Mouse (Mus musculus): ENCODE results near the gene Ikzf5.
A peak's percentile ranks its signal among the peaks of the same experiment; 100 is the strongest.
"Not testable (repeated sequence)": the region's sequence is repeated elsewhere in the genome, so short reads cannot be mapped to it uniquely, and the experiment has no call there.

Ikzf5 gene

GRCm38 (mm10) chr7:131410416-131411058 is at the start of gene Ikzf5, which contains the start of gene Acadsb:
TSS of gene Ikzf5 (minus strand) at chr7:131410521.
TSS of gene Acadsb (plus strand) at chr7:131410601.
- Histone ChIP-seq H3K27me3 (ENCODE audit: control insufficient read depth, insufficient read depth, low read length, poor library complexity, severe bottlenecking) (no peaks in the 10 kb centered on the region), H3K36me3 (ENCODE audit: control insufficient read depth, insufficient read depth, low read length, poor library complexity, severe bottlenecking) (no peaks in the 10 kb centered on the region)
- DNase-seq (ENCODE audit: low read depth, low spot score): peak; percentile 98

GRCm38 (mm10) chr7:131456714-131457113 is 46.4 kb upstream of the Ikzf5 start:
- no peak for DNase-seq (ENCODE audit: low read depth, low spot score)
- Histone ChIP-seq H3K27me3 (ENCODE audit: control insufficient read depth, insufficient read depth, low read length, poor library complexity, severe bottlenecking) (no peaks in the 10 kb centered on the region), H3K36me3 (ENCODE audit: control insufficient read depth, insufficient read depth, low read length, poor library complexity, severe bottlenecking) (no peaks in the 10 kb centered on the region)

- Histone ChIP-seq H3K27me3 (ENCODE audit: control insufficient read depth, insufficient read depth, low read length, poor library complexity, severe bottlenecking) (no peaks in the 10 kb centered on the region), H3K36me3 (ENCODE audit: control insufficient read depth, insufficient read depth, low read length, poor library complexity, severe bottlenecking) (no peaks in the 10 kb centered on the region)
- no peak for DNase-seq (ENCODE audit: low read depth, low spot score)
Observed at GRCm38 (mm10) chr7:131437051-131437450, 26.7 kb upstream of the Ikzf5 start.

GRCm38 (mm10) chr7:131434276-131434675 is 24.0 kb upstream of the Ikzf5 start:
- H3K27me3 ChIP-seq (ENCODE audit: control insufficient read depth, insufficient read depth, low read length, poor library complexity, severe bottlenecking): no peaks in the 10 kb centered on the region
- no peak for DNase-seq (ENCODE audit: low read depth, low spot score)
- H3K36me3 ChIP-seq (ENCODE audit: control insufficient read depth, insufficient read depth, low read length, poor library complexity, severe bottlenecking): no peaks in the 10 kb centered on the region

GRCm38 (mm10) chr7:131432244-131432643 is 21.9 kb upstream of the Ikzf5 start:
- 0 out of 2 replicates have a peak, but pooled peaks cover under 1% of the 10 kb centered on the region for H3K36me3 ChIP-seq (ENCODE audit: control insufficient read depth, insufficient read depth, low read length, poor library complexity, severe bottlenecking)
- no peak for DNase-seq (ENCODE audit: low read depth, low spot score)
- no peaks in the 10 kb centered on the region for H3K27me3 ChIP-seq (ENCODE audit: control insufficient read depth, insufficient read depth, low read length, poor library complexity, severe bottlenecking)

GRCm38 (mm10) chr7:131427331-131427730 is 17.0 kb upstream of the Ikzf5 start:
- Histone ChIP-seq H3K27me3 (ENCODE audit: control insufficient read depth, insufficient read depth, low read length, poor library complexity, severe bottlenecking) (no peaks in the 10 kb centered on the region), H3K36me3 (ENCODE audit: control insufficient read depth, insufficient read depth, low read length, poor library complexity, severe bottlenecking) (0 out of 2 replicates have a peak, but pooled peaks cover 2% of the 10 kb centered on the region)
- DNase-seq (ENCODE audit: low read depth, low spot score): no peak

GRCm38 (mm10) chr7:131424912-131425311 is 14.6 kb upstream of the Ikzf5 start:
- H3K36me3 ChIP-seq (ENCODE audit: control insufficient read depth, insufficient read depth, low read length, poor library complexity, severe bottlenecking): 0 out of 2 replicates have a peak, but pooled peaks cover 2% of the 10 kb centered on the region
- DNase-seq (ENCODE audit: low read depth, low spot score): no peak

GRCm38 (mm10) chr7:131417605-131418004 is 7.3 kb upstream of the Ikzf5 start:
- Histone ChIP-seq H3K27me3 (ENCODE audit: control insufficient read depth, insufficient read depth, low read length, poor library complexity, severe bottlenecking) (no peaks in the 10 kb centered on the region), H3K36me3 (ENCODE audit: control insufficient read depth, insufficient read depth, low read length, poor library complexity, severe bottlenecking) (no peaks in the 10 kb centered on the region)
- no peak for DNase-seq (ENCODE audit: low read depth, low spot score)

More at GRCm38 (mm10) chr7:131424912-131425311, 14.6 kb upstream of the Ikzf5 start:
- no peaks in the 10 kb centered on the region for H3K27me3 ChIP-seq (ENCODE audit: control insufficient read depth, insufficient read depth, low read length, poor library complexity, severe bottlenecking)

GRCm38 (mm10) chr7:131416742-131417141 is 6.4 kb upstream of the Ikzf5 start:
- not testable (repeated sequence) for DNase-seq (ENCODE audit: low read depth, low spot score); H3K27me3 ChIP-seq (ENCODE audit: control insufficient read depth, insufficient read depth, low read length, poor library complexity, severe bottlenecking); H3K36me3 ChIP-seq (ENCODE audit: control insufficient read depth, insufficient read depth, low read length, poor library complexity, severe bottlenecking)

GRCm38 (mm10) chr7:131411941-131412270 is 1.6 kb upstream of the Ikzf5 start:
- no peaks in the 10 kb centered on the region for H3K27me3 ChIP-seq (ENCODE audit: control insufficient read depth, insufficient read depth, low read length, poor library complexity, severe bottlenecking)
- DNase-seq (ENCODE audit: low read depth, low spot score): no peak

GRCm38 (mm10) chr7:131411221-131411940 is 1.1 kb upstream of the Ikzf5 start:
- Histone ChIP-seq H3K27me3 (ENCODE audit: control insufficient read depth, insufficient read depth, low read length, poor library complexity, severe bottlenecking) (no peaks in the 10 kb centered on the region), H3K36me3 (ENCODE audit: control insufficient read depth, insufficient read depth, low read length, poor library complexity, severe bottlenecking) (no peaks in the 10 kb centered on the region)
- no peak for DNase-seq (ENCODE audit: low read depth, low spot score)

More at GRCm38 (mm10) chr7:131411941-131412270, 1.6 kb upstream of the Ikzf5 start:
- no peaks in the 10 kb centered on the region for H3K36me3 ChIP-seq (ENCODE audit: control insufficient read depth, insufficient read depth, low read length, poor library complexity, severe bottlenecking)

GRCm38 (mm10) chr7:131409988-131410385 is 334 bp downstream of the Ikzf5 start:
- Histone ChIP-seq H3K36me3 (ENCODE audit: control insufficient read depth, insufficient read depth, low read length, poor library complexity, severe bottlenecking) (no peaks in the 10 kb centered on the region), H3K27me3 (ENCODE audit: control insufficient read depth, insufficient read depth, low read length, poor library complexity, severe bottlenecking) (no peaks in the 10 kb centered on the region)
- no peak for DNase-seq (ENCODE audit: low read depth, low spot score)

GRCm38 (mm10) chr7:131409321-131409987 is 867 bp downstream of the Ikzf5 start:
- DNase-seq (ENCODE audit: low read depth, low spot score): peak; percentile 13
- Histone ChIP-seq H3K27me3 (ENCODE audit: control insufficient read depth, insufficient read depth, low read length, poor library complexity, severe bottlenecking) (no peaks in the 10 kb centered on the region), H3K36me3 (ENCODE audit: control insufficient read depth, insufficient read depth, low read length, poor library complexity, severe bottlenecking) (no peaks in the 10 kb centered on the region)

GRCm38 (mm10) chr7:131391761-131392160 is 18.6 kb downstream of the Ikzf5 start:
- H3K27me3 ChIP-seq (ENCODE audit: control insufficient read depth, insufficient read depth, low read length, poor library complexity, severe bottlenecking); DNase-seq (ENCODE audit: low read depth, low spot score); H3K36me3 ChIP-seq (ENCODE audit: control insufficient read depth, insufficient read depth, low read length, poor library complexity, severe bottlenecking): not testable (repeated sequence)
